Mouse (Mus musculus) gastrocnemius, postnatal 10 days (tissue): ENCODE data around the gene Cul7. TPM values are rescaled to one million over a fixed set of nuclear protein-coding genes. Genes with fewer than 3 reads are reported as not detected.

Experiments
- DNase-seq: peaks from one replicate; pipeline ENCODE4 v3.0.0; 2021; ENCODE audit warnings: mixed read lengths
- long read RNA-seq, 2 experiments: library from polyadenylated mRNA; stranded (forward); transcript quantifications; one replicate each; pipeline ENCODE4 v2.0.0; 2021
- total RNA-seq, 2 experiments: library from RNA; stranded (reverse); gene quantifications; 2 replicates each; pipeline ENCODE4 v1.2.3; 2021

The Cul7 gene
- 10 to 100 TPM; 39.8 to 50.5 TPM for total RNA-seq
- long read RNA-seq, experiment 1, full-length matches to known transcripts, result 3 of 18 reads
- long read RNA-seq, experiment 1, partial matches to known transcripts, result 13 of 18 reads
- long read RNA-seq, experiment 1, other reads (novel, unspliced or antisense), result 2 of 18 reads
- long read RNA-seq, experiment 2, full-length matches to known transcripts, result 3 of 21 reads
- long read RNA-seq, experiment 2, partial matches to known transcripts, result 15 of 21 reads
- long read RNA-seq, experiment 2, other reads (novel, unspliced or antisense), result 3 of 21 reads

- DNase-seq, result peak; percentile 92
Observed at GRCm38 (mm10) chr17:46650232-46651031, at the start of gene Cul7. Gene Cul7, plus strand, starts transcription at chr17:46650337.

- no peak for DNase-seq
Observed at GRCm38 (mm10) chr17:46600569-46600968, 49.6 kb upstream of the Cul7 start.

- DNase-seq, result no peak
Observed at GRCm38 (mm10) chr17:46602212-46602611, 47.9 kb upstream of the Cul7 start.

- no peak for DNase-seq
Observed at GRCm38 (mm10) chr17:46603229-46603628, 46.9 kb upstream of the Cul7 start.

GRCm38 (mm10) chr17:46605126-46605525 is 45.0 kb upstream of the Cul7 start:
- DNase-seq, result no peak

GRCm38 (mm10) chr17:46605987-46606386 is 44.1 kb upstream of the Cul7 start:
- DNase-seq, result no peak

- no peak for DNase-seq
Observed at GRCm38 (mm10) chr17:46609721-46610514, 40.2 kb upstream of the Cul7 start.

- no peak for DNase-seq
Observed at GRCm38 (mm10) chr17:46611316-46611715, 38.8 kb upstream of the Cul7 start.

GRCm38 (mm10) chr17:46612189-46612588 is 37.9 kb upstream of the Cul7 start:
- no peak for DNase-seq

- DNase-seq, result no peak
Observed at GRCm38 (mm10) chr17:46612820-46613219, 37.3 kb upstream of the Cul7 start.

GRCm38 (mm10) chr17:46613229-46613628 is 36.9 kb upstream of the Cul7 start:
- no peak for DNase-seq

- no peak for DNase-seq
Observed at GRCm38 (mm10) chr17:46617799-46618198, 32.3 kb upstream of the Cul7 start.

- no peak for DNase-seq
Observed at GRCm38 (mm10) chr17:46618394-46618768, 31.8 kb upstream of the Cul7 start.

GRCm38 (mm10) chr17:46618769-46619682 is 31.1 kb upstream of the Cul7 start:
- DNase-seq, result no peak

GRCm38 (mm10) chr17:46619683-46620357 is 30.3 kb upstream of the Cul7 start:
- DNase-seq, result no peak

- peak; percentile 53 for DNase-seq
Observed at GRCm38 (mm10) chr17:46621324-46621723, 28.8 kb upstream of the Cul7 start.

- no peak for DNase-seq
Observed at GRCm38 (mm10) chr17:46622269-46622668, 27.9 kb upstream of the Cul7 start.

GRCm38 (mm10) chr17:46623819-46624557 is 26.1 kb upstream of the Cul7 start:
- no peak for DNase-seq

- DNase-seq, result peak; percentile 29
Observed at GRCm38 (mm10) chr17:46624598-46624997, 25.5 kb upstream of the Cul7 start.

- no peak for DNase-seq
Observed at GRCm38 (mm10) chr17:46627409-46627808, 22.7 kb upstream of the Cul7 start.

GRCm38 (mm10) chr17:46628471-46628790 is 21.7 kb upstream of the Cul7 start:
- no peak for DNase-seq
